Mouse (Mus musculus) cerebral cortex, adult 2 months (tissue): ENCODE results near the gene Atp6v0b.

Experiments
- WGBS: fragments of 180-500 bp; shearing (Covaris S2); methylation state at CpG from one replicate; pipeline ENCODE4 v1.1.7; 2018; 5-methylcytosine and 5-hydroxymethylcytosine counted together

The Atp6v0b gene

DNA sequence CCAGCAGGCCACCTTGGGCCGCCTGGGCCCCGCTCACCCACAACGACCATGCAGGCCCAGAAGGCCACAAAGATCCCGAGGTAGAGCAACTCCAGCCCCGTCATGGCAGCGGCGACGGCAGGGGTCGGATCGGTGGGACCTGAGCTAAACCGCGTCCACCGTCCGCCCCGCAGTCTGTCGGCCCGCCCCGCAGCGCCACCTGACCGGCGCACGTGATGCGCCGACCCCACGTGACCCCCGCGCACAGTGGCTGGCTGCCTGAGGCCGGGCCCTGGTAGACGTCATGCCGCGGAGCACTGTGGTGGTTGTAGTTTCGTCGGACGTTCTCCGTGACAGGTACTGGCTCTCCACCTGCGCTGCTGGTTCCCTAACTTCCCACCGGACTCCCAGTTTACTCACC lies at the start of gene Atp6v0b:
Gene Atp6v0b, minus strand, starts transcription at position 201 of the 400 bp plus-strand sequence.
- under 1% methylated on average over 37 of the region's 37 CpGs for WGBS

DNA sequence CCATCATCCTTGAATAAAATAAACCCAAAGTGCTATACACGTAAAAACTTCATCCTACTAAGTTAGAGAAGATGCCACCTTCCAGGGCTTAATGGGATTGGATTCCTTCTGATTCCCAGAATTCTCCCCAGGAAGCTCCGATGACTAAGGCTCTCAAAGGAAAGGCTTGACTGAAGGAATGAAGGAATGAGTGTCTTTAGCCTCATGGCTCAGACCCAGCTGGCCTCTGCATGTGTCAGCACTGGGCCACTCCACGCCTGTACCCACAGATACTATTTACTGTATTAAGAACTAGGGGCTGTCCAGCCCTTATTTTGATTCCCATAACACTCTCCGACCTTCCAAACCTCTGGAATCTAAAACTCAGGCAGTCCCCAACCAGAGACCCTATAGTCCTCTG lies 46.9 kb upstream of the Atp6v0b start:
- 91% methylated on average over 4 of the region's 4 CpGs for WGBS

DNA sequence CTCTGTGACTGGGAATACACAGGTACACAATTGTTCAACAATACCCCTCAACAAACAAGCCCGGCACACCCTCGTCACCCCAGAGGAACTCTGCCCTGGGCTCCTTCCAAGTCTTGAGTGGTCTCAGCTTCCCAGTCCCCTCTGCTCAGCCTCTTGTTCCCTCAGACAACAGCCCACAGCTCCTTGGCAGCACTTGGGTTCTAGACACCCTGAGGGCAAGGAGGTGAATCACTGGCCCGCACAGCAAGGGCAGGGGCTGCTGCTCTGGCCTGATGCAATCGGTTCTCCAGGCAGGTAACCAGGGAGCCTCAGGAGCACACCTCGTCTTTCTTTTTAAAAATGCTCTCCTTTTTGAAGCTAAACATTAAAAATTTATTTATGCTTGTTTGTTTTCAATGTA lies 46.1 kb upstream of the Atp6v0b start:
- WGBS: 90% methylated on average over 5 of the region's 5 CpGs

DNA sequence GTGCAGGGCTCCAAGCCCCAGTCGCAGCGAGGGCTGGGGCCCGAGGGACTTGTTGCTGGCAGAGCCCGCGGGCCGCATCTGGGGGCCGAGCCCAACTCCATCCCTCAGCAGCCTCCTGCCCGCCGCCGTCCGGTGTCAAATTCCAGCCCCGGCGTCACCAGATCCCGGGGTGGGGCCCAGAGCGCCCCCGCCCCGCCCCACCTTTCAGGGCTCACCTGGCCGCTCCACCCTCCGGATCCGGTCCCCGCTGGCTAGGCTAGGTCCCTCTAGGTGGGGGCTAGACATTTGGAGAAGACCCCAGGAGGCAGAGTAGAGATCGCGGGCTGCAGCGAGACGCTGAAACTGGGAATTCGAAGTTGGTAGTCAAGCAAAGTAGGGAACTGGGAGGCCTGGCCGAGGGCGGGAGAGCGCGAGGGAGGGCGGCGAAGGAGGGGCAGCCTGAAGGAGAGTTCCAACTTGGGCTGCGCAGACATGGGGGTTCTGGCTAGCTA lies 42.3 kb upstream of the Atp6v0b start, which contains the start of gene Artn:
Gene Artn, minus strand, starts transcription at position 373 of the 491 bp plus-strand sequence.
- WGBS: 2% methylated on average over 33 of the region's 33 CpGs

- 4% methylated on average over 13 of the region's 13 CpGs for WGBS
These were observed 41.6 kb upstream of the Atp6v0b start for GRCm38 (mm10) chr4:117928699-117929241.

- 21% methylated on average over 6 of the region's 6 CpGs for WGBS
These were observed 41.1 kb upstream of the Atp6v0b start for GRCm38 (mm10) chr4:117928234-117928633.

- WGBS: 3% methylated on average over 71 of the region's 71 CpGs
These were observed 39.7 kb upstream of the Atp6v0b start for GRCm38 (mm10) chr4:117926545-117927482.

DNA sequence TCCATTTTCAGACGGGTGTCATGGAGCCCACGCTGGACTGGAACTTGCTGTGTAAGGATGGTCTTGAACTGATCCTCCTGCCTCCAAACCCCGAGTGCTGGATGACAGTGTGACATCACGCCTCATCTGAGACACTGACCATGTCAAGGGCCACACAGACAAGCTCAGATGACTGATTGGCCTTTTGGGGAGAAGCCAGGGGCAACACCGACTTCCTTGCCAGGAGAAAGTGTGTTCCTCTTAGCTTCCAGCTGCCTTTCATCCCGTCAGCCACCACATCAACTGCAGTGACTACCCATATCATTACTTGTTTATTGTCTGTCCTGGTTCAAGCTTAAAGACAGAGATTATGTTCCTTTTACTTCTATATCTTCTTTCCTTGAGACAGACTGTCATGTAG lies 37.8 kb upstream of the Atp6v0b start:
- 71% methylated on average over 5 of the region's 6 CpGs for WGBS

GRCm38 (mm10) chr4:117923450-117923849 lies 36.3 kb upstream of the Atp6v0b start:
- WGBS: 59% methylated on average over 2 of the region's 2 CpGs

DNA sequence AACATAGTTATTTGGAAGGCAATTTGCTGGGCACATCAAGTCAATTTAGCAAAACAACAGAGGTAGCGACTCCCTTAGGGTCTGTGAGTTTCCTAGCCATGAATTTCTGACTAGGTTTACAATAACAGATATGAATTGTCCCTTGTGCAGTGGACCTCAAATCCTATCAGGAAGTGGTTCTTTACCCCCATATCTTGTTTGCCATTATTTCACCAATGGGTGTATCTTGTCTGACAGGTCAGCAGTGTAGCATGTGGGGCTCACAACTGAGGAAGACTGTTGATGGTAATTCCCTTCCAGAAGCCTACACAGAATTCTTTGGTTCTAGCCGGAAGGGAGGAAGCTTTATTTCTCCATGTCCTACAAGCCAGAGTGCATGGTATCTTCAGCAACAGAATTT lies 34.2 kb upstream of the Atp6v0b start:
- 94% methylated on average over 2 of the region's 2 CpGs for WGBS

DNA sequence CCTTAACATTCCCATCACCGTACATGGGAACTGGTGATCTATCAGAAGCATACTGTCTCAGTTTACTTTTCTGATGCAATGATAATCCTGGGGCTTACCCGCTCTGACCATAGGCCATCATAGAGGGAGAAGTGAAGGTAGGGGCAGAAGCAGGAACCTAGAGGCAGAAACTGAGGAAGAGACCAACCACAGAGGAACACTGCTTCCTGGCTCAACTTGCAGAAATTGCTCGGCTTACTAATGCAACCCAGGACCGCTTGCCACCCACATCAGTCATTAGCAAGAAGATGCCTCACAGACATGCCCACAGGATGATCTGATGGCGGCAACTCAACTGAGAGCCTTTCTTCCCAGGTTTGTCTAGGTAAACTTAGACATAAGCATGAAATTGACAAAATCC lies 31.6 kb upstream of the Atp6v0b start:
- 81% methylated on average over 5 of the region's 5 CpGs for WGBS

DNA sequence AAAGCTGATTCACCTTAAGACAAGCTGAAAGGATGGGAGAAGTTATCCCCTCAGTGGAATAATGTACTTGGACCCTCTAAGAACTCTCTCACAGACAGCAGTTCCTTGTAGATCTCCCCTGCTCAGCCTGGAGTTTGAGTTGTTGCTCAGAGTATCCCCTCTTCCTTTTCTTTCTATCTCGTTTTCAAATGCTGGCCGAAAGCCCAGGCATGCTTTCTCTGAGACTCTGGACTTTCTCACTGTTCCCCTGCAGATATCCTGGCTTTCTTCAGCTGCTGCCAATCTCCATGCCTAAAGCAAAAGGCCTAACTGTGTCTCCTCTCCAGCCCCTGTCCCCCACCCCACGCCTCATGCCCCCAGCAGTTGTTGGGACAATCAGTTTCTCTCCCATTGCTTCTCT lies 31.1 kb upstream of the Atp6v0b start:
- WGBS: 38% methylated on average over 3 of the region's 3 CpGs

DNA sequence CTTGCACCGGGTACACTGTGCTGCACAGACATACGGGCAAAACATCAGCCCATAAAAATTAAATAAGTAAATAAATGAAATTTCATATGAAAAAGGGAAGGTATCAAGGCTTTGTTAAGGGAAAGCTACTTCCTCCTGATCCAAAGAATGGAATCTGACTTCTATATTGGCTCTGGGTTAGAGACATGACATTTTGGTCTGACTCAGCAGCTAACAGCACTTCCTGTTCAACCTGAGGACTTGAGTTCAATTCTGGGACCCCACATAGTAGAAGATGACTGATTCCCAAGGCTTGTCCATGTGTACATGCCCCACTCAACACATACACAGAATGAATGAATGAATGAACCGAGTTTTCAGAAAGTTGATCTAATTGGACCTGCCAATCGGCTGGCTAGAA lies 30.7 kb upstream of the Atp6v0b start:
- WGBS: 84% methylated on average over 4 of the region's 4 CpGs

GRCm38 (mm10) chr4:117917402-117917801 lies 30.3 kb upstream of the Atp6v0b start:
- 87% methylated on average over 4 of the region's 4 CpGs for WGBS

- WGBS: 73% methylated on average over 5 of the region's 5 CpGs
These were observed 29.3 kb upstream of the Atp6v0b start for GRCm38 (mm10) chr4:117916386-117916785.

GRCm38 (mm10) chr4:117915489-117916105 lies 28.5 kb upstream of the Atp6v0b start:
- WGBS: 2% methylated on average over 19 of the region's 19 CpGs

- WGBS: under 1% methylated on average over 61 of the region's 61 CpGs
These were observed 27.7 kb upstream of the Atp6v0b start, which contains the start of gene Ipo13 for GRCm38 (mm10) chr4:117914591-117915442. Gene Ipo13 (minus strand): TSS chr4:117914999.

DNA sequence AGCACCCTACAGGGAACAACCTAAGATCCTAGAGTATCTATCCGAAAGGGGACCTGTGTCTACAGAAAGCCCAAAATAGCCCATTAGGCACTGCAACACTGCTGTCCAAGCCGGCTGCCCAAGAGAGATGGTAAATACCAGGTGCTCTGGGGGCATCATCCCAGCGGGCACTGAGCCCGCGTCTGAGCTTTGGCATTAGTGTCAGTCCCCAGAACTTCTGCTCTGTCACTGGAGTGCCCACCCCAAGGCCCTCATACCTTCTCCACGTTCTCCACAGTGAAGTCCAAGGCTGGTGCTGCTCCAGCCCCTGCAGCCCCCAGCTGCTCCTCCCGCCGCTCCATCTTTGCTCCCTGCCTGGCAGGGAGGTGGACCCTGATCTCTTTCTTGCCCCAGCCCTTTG lies 26.9 kb upstream of the Atp6v0b start:
- WGBS: 2% methylated on average over 8 of the region's 8 CpGs

- 39% methylated on average over 3 of the region's 3 CpGs for WGBS
These were observed 26.3 kb upstream of the Atp6v0b start for GRCm38 (mm10) chr4:117913421-117913820.

GRCm38 (mm10) chr4:117912685-117913273 lies 25.6 kb upstream of the Atp6v0b start:
- 52% methylated on average over 7 of the region's 7 CpGs for WGBS

- WGBS: 71% methylated on average over 13 of the region's 13 CpGs
These were observed 25.0 kb upstream of the Atp6v0b start for GRCm38 (mm10) chr4:117912131-117912561.
